Mouse (Mus musculus) embryonic fibroblast, embryonic 13.5 days (primary cell): Measurements from ENCODE around the gene Rapgef4.

ENCODE experiments used
- CTCF ChIP-seq: IDR thresholded peaks from 2 replicates; pipeline ENCODE4 v1.5.1; 2011; ENCODE audit warnings: mild to moderate bottlenecking, control low read depth, low read length, moderate library complexity, borderline replicate concordance; ENCODE audit not compliant: insufficient read depth
- POLR2A ChIP-seq: IDR thresholded peaks from 2 replicates; pipeline ENCODE4 v1.6.1; 2011; ENCODE audit warnings: low read depth, mild to moderate bottlenecking, control low read depth, low read length, moderate library complexity

DNA sequence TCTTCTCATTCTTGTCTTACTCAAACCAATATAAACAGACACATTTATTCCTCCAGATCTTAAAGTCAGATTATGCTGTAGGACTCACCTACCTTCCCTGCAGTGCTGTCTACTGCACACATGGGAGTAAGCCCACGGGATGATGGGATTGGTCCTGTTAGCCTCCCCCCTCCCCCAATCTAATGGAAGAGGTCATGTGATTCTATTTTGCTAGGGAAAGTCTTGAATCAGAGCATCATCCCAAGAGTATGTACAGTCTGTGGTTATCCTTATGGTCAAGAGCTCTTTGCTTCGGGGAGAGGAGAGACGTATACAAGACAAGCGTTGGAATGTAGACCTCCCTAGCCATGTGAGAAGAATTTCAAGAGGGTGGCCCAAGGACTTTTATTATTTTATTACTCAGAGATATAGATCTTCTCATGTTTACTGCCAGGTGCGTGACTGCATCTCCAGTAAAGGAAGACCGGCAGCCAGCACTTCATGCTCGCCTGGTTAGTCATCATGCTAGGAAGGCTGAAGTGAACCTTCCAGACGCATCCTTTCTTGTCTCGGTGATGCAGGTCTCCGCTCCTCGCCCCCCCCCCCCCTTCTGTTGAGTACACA lies 308.0 kb downstream of the Rapgef4 start:
- no peak for TF ChIP-seq POLR2A
- no peak for TF ChIP-seq CTCF
